Mouse (Mus musculus): ENCODE data around the gene Gdf7. TPM values are rescaled to one million over a fixed set of nuclear protein-coding genes. Genes with fewer than 3 reads are reported as not detected.

Gdf7 gene
- polyA plus RNA-seq, 1 experiment from 2014 or later: not detected

- Histone ChIP-seq H3K27ac (ENCODE audit: low read depth, low read length) (no peak overlapping the region), H3K36me3 (ENCODE audit: control insufficient read depth, insufficient read depth) (no peaks in the 10 kb centered on the region), H3K4me2 (replicated peaks; ENCODE audit: low read depth) (no peak overlapping the region), H3K4me3 (ENCODE audit: low read depth, low read length) (no peak overlapping the region), H3K9ac (ENCODE audit: low read depth, low read length) (no peak overlapping the region), H3K4me1 (replicated peaks; ENCODE audit: control insufficient read depth, insufficient read depth, low read length) (no peaks in the 10 kb centered on the region), H3K27me3 (replicated peaks; ENCODE audit: control insufficient read depth, insufficient read depth, low read length) (peaks cover 10% of the 10 kb centered on the region; the same call in 1 of the 2 replicates), H3K9me3 (ENCODE audit: control insufficient read depth) (no peaks in the 10 kb centered on the region)
- TF ChIP-seq CTCF (IDR thresholded peaks at IDR 0.05; ENCODE audit: low read depth): no peak
- 90% methylated on average over 4 of the region's 4 CpGs for WGBS
- ATAC-seq: no peak
Observed at GRCm38 (mm10) chr12:8312266-8312665, 10.5 kb upstream of the Gdf7 start.

DNA sequence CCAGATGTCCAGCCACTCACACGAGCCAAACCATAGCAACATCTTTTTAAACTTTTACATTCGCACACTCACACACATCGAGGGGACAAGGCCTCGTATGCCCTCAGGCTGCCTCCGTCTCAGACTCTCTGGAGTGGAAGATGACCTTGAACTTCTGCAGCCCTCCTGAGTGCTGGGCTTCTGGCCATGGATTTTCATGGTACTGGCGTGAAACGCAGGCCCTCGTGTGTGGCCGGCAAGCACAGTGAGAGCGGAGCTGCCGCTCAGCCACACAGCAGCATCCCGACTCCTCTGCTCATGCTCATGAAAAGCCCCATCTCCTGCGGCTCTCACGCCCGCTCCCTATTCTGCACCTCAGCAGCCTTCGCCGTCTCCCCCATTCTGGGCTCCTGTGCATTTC, 9.2 kb upstream of the Gdf7 start:
- no peak for TF ChIP-seq CTCF (IDR thresholded peaks at IDR 0.05; ENCODE audit: low read depth)
- H3K27me3 ChIP-seq (replicated peaks; ENCODE audit: control insufficient read depth, insufficient read depth, low read length): peaks cover 15% of the 10 kb centered on the region; the same call in 1 of the 2 replicates
- WGBS: 62% methylated on average over 17 of the region's 17 CpGs
- H3K4me2 ChIP-seq (replicated peaks; ENCODE audit: low read depth): no peak overlapping the region
- no peaks in the 10 kb centered on the region for H3K4me1 ChIP-seq (replicated peaks; ENCODE audit: control insufficient read depth, insufficient read depth, low read length)
- no peak overlapping the region for H3K27ac ChIP-seq (ENCODE audit: low read depth, low read length)
- no peaks in the 10 kb centered on the region for H3K9me3 ChIP-seq (ENCODE audit: control insufficient read depth)
- no peaks in the 10 kb centered on the region for H3K36me3 ChIP-seq (ENCODE audit: control insufficient read depth, insufficient read depth)
- no peak for ATAC-seq
- no peak overlapping the region for H3K4me3 ChIP-seq (ENCODE audit: low read depth, low read length)
- H3K9ac ChIP-seq (ENCODE audit: low read depth, low read length): no peak overlapping the region

- 71% methylated on average over 1 of the region's 1 CpGs for WGBS
Observed at GRCm38 (mm10) chr12:8306910-8307309, 5.2 kb upstream of the Gdf7 start.

DNA sequence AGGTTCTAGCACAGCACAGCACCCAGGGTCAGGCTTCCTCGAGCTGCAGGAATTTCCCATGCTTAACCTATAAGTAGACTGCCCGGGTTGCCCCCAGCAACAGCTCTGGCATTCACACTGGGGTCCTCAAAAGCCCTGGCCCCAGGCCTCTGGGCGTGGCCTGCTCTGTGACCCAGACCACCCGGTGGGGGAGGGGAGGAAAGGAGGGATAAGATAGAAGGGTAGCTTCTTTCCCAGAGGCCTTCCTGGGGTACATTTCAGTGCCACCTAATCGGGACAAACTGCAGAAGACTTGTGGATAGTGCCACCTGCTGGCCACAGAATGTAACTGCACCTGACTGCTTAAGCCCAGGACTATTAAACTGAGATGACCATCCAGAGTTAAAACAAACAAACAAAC, 4.7 kb upstream of the Gdf7 start:
- ATAC-seq: peak; percentile 48; the same call in 1 of the 2 replicates
- Histone ChIP-seq H3K4me2 (replicated peaks; ENCODE audit: low read depth) (no peak overlapping the region), H3K4me1 (replicated peaks; ENCODE audit: control insufficient read depth, insufficient read depth, low read length) (no peaks in the 10 kb centered on the region), H3K27me3 (replicated peaks; ENCODE audit: control insufficient read depth, insufficient read depth, low read length) (peaks cover 53% of the 10 kb centered on the region), H3K36me3 (ENCODE audit: control insufficient read depth, insufficient read depth) (no peaks in the 10 kb centered on the region), H3K4me3 (ENCODE audit: low read depth, low read length) (no peak overlapping the region), H3K27ac (ENCODE audit: low read depth, low read length) (no peak overlapping the region), H3K9ac (ENCODE audit: low read depth, low read length) (no peak overlapping the region), H3K9me3 (ENCODE audit: control insufficient read depth) (no peaks in the 10 kb centered on the region)
- peak; percentile 92 for TF ChIP-seq CTCF (IDR thresholded peaks at IDR 0.05; ENCODE audit: low read depth)
- 4% methylated on average over 5 of the region's 5 CpGs for WGBS

More at GRCm38 (mm10) chr12:8306910-8307309, 5.2 kb upstream of the Gdf7 start:
- no peak for TF ChIP-seq CTCF (IDR thresholded peaks at IDR 0.05; ENCODE audit: low read depth)
- Histone ChIP-seq H3K4me1 (replicated peaks; ENCODE audit: control insufficient read depth, insufficient read depth, low read length) (no peaks in the 10 kb centered on the region), H3K27ac (ENCODE audit: low read depth, low read length) (no peak overlapping the region), H3K36me3 (ENCODE audit: control insufficient read depth, insufficient read depth) (no peaks in the 10 kb centered on the region), H3K4me3 (ENCODE audit: low read depth, low read length) (no peak overlapping the region), H3K4me2 (replicated peaks; ENCODE audit: low read depth) (no peak overlapping the region), H3K9ac (ENCODE audit: low read depth, low read length) (no peak overlapping the region), H3K27me3 (replicated peaks; ENCODE audit: control insufficient read depth, insufficient read depth, low read length) (peaks cover 51% of the 10 kb centered on the region), H3K9me3 (ENCODE audit: control insufficient read depth) (no peaks in the 10 kb centered on the region)
- ATAC-seq: peak; percentile 40; the same call in 1 of the 2 replicates

DNA sequence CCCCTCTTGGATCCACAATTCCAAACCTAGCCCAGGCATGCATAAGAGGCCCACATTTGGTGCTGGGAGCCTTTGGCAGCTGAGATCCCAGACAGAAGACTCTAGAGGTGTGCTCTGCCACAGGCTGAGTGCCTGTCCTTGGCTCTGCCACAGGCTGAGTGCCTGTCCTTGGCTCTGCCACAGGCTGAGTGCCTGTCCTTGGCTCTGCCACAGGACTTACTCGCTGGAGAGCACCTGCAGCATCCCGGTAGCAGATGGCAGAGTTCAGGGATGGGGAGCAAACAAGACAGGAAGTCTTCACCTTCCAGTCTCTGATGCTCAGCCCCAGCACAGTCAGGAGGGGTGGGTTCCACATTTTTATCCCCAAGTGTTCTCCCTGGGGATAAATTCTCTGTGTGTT, 3.5 kb upstream of the Gdf7 start:
- H3K36me3 ChIP-seq (ENCODE audit: control insufficient read depth, insufficient read depth): no peaks in the 10 kb centered on the region
- ATAC-seq: no peak
- H3K4me2 ChIP-seq (replicated peaks; ENCODE audit: low read depth): no peak overlapping the region
- no peak overlapping the region for H3K4me3 ChIP-seq (ENCODE audit: low read depth, low read length)
- H3K4me1 ChIP-seq (replicated peaks; ENCODE audit: control insufficient read depth, insufficient read depth, low read length): no peaks in the 10 kb centered on the region
- no peak overlapping the region for H3K27ac ChIP-seq (ENCODE audit: low read depth, low read length)
- H3K27me3 ChIP-seq (replicated peaks; ENCODE audit: control insufficient read depth, insufficient read depth, low read length): peaks cover 58% of the 10 kb centered on the region
- 38% methylated on average over 2 of the region's 2 CpGs for WGBS
- no peaks in the 10 kb centered on the region for H3K9me3 ChIP-seq (ENCODE audit: control insufficient read depth)
- TF ChIP-seq CTCF (IDR thresholded peaks at IDR 0.05; ENCODE audit: low read depth): no peak
- no peak overlapping the region for H3K9ac ChIP-seq (ENCODE audit: low read depth, low read length)

DNA sequence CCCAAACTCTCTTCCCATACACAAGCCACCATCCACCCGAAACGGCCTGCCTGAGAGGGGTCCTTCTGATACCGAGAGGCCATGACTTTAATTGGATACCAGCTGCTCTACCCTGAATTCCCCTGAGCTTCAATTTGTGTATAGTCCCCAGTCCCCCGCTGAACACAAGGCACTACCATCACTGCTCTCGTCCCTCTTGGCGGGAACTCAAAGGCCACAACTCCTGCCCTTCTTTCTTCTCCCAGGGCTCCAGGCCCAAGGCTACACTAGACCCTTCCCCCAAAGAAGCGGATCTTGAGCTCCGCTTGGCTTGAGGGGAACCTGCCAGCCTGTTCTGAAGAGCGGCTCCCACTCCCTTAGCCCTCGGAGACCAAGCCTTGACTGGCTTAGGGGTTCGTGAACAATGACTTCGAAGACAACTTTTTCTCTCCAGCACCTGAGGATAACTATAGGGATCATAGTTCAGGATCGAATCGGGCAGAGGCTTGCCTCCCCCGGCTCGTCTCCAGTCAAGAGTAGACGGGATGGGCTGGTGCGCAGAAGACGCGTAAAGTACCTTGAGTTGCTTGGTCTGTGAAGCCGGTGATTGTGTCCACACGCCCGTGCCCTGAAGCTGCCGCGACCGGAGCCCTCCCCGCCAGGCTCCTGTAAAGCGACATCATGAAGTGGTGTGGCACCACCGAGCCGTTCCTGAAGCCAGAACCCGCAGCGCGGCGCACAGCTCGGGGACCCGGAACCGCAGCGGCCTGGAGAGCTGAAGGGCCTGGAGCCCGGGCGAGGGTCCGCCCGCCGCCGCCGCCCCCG, 541 bp downstream of the Gdf7 start:
- Histone ChIP-seq H3K4me2 (replicated peaks; ENCODE audit: low read depth) (peak overlapping the region; percentile 65), H3K27ac (ENCODE audit: low read depth, low read length) (no peak overlapping the region), H3K27me3 (replicated peaks; ENCODE audit: control insufficient read depth, insufficient read depth, low read length) (peaks cover 94% of the 10 kb centered on the region)

More for the DNA sequence above, 541 bp downstream of the Gdf7 start:
- peak overlapping the region; percentile 44 for H3K4me3 ChIP-seq (ENCODE audit: low read depth, low read length)
- no peak overlapping the region for H3K9ac ChIP-seq (ENCODE audit: low read depth, low read length)
- no peaks in the 10 kb centered on the region for H3K4me1 ChIP-seq (replicated peaks; ENCODE audit: control insufficient read depth, insufficient read depth, low read length)
- H3K36me3 ChIP-seq (ENCODE audit: control insufficient read depth, insufficient read depth): no peaks in the 10 kb centered on the region
- 9% methylated on average over 44 of the region's 46 CpGs for WGBS
- H3K9me3 ChIP-seq (ENCODE audit: control insufficient read depth): no peaks in the 10 kb centered on the region
- TF ChIP-seq CTCF (IDR thresholded peaks at IDR 0.05; ENCODE audit: low read depth): no peak
- ATAC-seq: no peak

All from intestine, postnatal 0 days (tissue).